Mouse (Mus musculus): Measurements from ENCODE around the gene Pnpo.

Gene Pnpo

DNA sequence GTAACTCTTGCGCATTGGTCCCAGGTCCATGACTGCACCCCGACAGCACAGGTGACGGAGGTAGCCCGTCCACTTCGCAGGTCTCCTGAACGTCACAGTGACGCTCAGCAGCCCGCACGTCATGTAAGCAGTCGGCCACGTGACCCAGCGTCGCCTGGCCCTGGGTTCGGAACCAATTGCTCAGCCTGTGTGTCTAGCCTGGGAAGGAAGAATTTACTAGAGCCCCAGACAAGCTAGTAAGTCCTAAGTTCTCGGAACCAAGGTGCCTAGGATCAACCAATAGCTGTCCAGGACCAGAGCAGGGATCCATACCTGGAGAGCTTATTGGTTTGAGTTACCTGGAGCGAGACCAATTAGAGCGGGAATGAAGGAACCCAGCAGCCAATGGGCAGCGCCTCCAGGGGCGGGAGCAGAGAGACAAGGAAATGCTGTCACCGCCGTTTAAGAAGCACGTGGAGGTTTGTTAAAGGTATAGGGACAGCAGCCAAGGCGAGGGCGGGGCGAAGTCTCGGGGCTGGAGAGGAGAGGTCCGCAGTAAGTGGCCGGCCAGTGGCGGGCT, at the start of gene Pnpo:
Pnpo (minus strand) TSS at position 241 of the 559 bp plus-strand sequence.
- peak; percentile 95 for DNase-seq

GRCm38 (mm10) chr11:96992722-96993311, 49.0 kb upstream of the Pnpo start:
- DNase-seq = no peak

DNA sequence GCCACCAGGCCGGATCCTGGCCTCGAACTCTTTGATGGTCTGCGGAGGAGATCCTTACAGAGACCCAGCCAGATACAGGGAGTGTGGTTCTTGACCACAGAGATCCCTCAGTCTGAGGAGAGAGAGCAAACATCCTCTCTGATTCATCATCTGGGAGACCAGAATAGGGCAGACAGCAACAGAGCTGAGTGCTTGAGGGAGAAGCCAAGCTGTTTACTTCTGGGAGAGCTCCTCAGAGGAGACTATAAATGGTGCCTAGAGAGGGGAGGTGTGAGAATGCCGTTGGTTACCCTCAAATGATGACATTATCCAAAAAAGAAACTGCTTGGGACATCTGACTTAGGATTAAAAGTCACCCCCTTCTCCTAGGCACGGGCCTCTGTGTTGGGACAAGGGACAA, 47.7 kb upstream of the Pnpo start:
- DNase-seq = no peak

DNA sequence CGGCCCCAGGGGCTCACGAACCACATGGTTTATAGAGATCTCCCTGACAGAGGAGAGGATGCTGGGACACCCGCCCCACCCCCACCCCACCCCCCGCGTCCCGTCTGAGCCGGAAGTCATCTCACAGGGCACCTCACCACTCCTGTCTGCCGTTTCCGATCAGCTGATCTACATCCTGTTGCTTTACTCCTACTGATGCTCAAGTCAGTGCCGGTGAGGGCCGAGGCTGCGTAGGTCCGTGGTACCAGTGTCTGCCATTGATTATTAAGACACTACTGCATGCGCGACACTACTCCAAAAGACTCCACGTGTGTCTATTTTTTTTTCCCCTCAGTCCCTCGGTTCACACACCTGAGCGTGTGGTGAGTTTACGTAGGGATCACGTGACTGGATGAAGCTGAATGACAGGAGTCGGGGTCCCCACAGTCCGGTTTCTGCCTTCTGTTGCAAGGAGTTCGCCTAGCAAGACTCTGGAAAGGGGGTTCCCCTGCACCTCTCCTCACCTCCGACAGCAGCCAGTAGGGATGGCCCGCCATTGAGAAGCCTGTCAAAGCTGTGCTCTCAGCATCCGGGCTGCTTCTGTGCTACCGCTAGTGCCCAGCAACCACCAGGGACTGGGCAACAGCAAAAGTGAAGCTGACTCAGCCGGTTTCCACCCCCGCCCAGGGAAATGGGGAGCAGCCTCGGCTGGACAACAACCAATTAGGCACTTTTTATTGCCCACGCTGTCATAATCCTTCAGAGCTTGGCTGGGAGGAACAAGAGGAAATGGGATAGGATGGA, 44.3 kb upstream of the Pnpo start:
- DNase-seq = no peak

GRCm38 (mm10) chr11:96986463-96986862, 42.7 kb upstream of the Pnpo start:
- DNase-seq = no peak

- no peak for DNase-seq
These were observed 41.1 kb upstream of the Pnpo start for GRCm38 (mm10) chr11:96984903-96985302.

DNA sequence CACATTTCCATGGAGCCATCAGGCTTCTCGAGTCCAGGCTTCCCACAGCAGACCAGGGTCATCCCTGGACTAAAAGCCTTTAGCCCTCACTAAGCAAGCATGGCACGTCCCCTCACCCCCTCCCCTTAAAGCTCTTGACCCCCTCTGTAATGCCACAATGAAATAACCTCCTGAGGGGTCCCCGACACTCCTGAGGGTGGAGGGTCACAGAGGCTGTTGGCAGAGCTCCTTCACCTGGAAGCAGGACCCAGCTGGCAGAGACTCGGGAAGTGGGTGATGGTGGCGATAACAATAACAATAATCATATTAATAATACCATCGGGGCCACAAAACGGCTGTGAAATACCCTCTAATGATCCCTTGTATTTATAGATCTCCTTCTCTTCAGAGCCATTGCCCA, 39.1 kb upstream of the Pnpo start, which contains the start of gene Sp2:
Sp2 (minus strand) TSS at position 101 of the 400 bp plus-strand sequence.
- DNase-seq = no peak

DNA sequence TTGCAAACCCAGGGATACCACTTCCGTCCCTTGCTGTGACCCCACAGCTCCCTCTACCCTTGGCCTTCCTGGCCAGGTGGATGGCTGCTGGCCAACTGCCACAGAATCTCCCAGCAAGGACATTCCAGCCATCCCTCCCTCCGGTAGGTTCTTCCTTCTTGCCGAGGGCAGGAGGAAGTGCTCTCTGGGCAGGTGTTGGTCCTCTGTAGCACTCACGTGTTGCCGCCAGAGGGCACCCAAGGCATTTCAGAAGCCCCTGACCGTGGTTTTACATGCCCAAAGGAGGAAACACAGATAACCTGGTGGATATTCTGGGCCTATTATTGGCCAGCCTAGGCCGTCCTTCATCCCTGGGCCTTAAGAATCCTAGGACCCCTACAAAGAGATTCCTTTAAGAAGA, 38.6 kb upstream of the Pnpo start:
- peak; percentile 88 for DNase-seq

DNA sequence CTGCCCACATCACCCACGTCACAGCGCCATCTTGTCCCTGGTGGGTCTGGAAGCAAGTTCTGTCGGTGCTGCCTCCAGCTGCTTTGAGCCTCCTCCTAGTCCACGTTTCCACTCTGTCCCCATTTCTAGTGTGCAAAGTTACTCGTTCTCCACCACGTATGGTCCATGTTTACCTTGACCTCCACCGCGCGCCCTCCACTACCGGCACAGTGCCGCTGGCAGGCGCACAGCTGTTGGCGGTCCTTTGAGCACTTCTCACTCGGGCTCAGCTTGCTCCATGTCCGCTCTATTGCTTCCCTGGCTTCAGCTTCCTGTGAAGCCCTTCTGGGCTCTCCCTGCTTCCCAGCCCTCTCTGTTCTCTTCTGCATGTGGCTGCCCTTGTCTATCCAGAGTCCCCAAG, 37.7 kb upstream of the Pnpo start:
- peak; percentile 55 for DNase-seq

GRCm38 (mm10) chr11:96980021-96980420, 36.2 kb upstream of the Pnpo start:
- DNase-seq = no peak

- DNase-seq = no peak
These were observed 35.5 kb upstream of the Pnpo start for GRCm38 (mm10) chr11:96979329-96979728.

DNA sequence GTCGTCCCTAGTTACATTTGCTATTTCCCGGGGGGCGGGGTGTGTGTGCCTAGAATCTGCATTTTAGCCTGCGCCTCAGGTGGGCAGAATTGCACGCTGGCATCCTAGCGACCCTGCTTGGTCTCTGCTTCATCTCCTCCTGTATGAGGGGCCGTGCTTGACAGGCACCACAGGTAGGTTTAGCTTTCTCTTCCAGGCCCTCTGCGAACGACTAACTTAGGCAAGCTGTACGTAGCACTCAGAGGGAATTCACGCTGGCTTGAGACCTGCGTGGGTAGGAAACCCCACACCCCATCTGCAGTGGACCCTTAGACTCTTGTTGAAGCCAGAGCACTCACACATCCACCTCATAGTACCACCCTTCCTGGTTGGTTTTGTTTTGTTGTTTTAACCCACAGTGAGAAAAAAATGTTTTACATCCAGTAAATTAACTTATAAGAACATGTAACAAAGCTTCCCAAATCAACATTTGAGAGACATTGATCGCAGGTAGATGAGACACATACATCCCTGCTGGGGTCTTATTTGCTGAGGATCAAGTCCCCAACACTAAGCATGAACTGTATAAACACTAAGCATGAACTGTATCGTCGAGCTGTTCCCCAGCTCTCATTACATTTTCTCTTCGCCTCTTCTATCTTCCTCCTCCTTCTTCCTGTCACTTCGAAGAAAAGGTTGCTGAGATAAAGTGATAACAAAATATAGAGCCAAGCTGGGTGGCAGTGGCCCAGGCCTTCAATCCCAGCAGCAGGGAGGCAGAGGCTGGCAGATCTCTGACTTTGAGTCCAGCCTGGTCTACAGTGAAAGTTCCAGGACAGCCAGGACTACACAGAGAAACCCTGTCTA, 34.8 kb upstream of the Pnpo start:
- peak; percentile 67 for DNase-seq

- DNase-seq = peak; percentile 100
These were observed 34.0 kb upstream of the Pnpo start for GRCm38 (mm10) chr11:96977606-96978400.

DNA sequence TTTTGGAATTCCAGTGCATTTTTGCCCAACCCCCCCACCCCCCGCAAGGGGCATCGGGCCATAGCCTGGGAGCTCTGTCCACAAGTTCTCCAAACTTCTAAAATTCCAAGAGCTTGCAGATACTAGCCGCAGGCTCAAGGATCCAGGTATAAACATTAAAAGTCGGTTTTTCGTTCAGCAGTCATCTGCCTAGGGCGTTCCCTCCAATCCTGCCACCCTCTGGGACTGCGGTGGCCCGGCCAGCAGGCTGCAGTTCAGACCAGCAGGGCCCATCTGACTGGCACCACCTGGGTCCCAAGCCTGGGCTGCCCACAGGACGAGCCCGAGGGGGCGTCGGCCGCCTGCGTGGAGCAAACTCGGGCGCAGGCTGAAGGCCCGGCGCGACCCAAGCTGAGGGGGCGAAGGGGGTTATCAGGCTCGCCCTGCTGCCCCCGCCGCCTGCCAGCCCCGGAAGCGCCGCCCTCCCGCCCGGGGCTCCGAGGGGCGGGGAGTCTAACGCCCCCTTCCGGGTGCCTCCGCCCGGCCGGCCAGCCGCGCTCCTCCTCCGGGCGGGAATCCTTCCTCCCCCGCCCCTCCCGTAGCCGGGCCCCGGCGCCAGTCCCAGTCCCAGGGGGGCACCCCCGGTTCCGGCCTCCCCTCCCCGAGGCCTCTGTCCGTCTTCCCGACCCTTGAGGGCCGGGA, 33.3 kb upstream of the Pnpo start:
- DNase-seq = peak; percentile 88

DNA sequence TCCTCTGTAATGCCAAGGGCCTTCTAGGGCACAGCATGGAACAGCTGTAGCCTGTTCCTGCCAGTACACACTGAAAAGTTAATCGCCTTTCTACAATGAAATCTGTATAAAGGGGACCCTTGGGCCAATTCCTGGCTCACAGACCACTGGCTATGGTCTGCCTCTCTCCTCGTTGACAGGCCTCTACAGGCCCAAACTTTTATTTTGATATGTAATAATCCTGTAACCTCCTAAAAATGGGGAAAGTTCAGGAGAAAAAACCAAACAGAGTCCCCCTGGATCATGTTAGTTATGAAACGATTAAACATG, 32.5 kb upstream of the Pnpo start:
- no peak for DNase-seq

- no peak for DNase-seq
These were observed 32.0 kb upstream of the Pnpo start for GRCm38 (mm10) chr11:96975511-96976378.

DNA sequence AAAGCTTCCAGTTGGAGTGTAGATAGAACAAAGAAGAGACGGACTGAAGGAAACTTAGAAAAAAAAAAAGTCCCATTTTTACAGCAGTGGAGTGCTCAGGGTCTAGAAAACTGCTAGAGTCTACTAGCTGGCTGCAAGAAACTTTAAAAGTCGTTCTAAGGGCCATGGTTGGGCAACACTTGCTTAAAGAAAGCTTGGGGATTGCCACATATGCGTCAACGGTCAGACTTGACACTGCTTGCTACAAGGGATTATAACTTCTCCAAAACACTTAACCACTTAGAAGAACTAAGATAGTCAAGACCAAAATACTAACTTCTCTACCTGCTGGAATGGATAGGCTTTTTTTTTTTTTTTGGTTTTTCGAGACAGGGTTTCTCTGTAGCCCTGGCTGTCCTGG, 31.0 kb upstream of the Pnpo start:
- DNase-seq = no peak

DNA sequence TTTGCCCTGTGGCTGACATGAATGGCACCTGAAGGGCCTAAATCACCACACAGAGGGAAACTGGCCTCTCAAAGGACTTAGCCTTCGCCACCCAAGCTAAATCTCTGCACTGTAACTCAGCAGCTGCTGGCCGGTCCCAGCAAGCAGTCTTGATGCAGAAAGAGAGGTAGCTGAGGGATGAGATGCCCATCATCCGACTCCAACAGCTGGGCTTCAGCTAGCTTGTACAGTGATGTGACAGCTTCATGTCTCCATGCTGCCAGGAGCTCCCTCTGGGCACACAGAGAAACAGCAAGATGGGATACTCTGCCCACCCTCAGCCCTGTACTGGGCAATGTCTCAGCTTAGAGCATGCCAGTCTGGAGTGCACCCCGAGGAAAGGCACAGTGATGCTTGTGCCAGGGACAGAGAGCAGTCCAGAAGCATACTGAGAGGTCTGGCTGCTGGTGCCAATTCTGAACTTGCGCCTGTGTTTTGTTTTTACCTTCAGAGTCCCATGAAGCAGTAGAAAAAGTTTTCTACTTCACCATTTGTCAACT, 29.7 kb upstream of the Pnpo start:
- peak; percentile 85 for DNase-seq

- DNase-seq = no peak
These were observed 29.1 kb upstream of the Pnpo start for GRCm38 (mm10) chr11:96972906-96973305.

DNA sequence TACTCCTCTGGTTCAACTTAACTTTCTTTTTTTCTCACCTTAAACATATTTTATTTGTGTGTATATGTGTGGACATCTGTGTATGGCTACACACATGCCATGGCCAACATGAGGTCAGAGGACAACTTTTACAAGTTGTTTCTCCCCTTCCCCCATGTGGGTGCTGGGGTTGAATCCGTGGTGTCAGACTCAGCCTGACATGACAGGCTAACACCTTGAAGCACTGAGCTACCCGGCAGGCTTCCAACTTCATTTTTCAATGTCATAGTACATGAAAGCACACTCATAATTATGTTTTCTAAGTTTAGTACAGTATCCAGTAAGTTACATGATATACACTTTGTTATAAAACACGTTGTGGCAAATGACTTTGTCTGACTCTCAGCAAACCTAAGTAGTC, 26.6 kb upstream of the Pnpo start:
- DNase-seq = no peak

DNA sequence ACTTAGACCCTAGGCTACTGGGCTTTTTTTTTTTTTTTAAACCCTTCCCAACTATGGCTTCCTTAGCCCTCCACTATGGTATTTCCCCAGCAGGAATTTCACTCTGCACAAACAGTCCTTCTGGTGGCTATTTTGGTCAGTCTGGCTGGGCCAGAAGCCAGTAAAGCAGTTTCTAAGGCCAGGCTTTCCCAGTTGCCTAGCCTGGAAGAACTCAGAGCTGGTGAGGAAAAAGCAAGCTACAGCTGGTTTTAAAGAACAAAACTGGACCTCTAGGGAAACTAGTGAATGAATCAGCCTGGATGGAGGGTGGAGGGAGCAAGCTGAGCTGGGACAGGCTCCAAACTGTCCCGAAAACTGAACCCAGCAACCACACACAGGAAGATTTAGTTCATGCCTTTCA, 26.0 kb upstream of the Pnpo start:
- peak; percentile 85 for DNase-seq
